Mouse (Mus musculus): ENCODE measurements around the gene Mia3. TPM values are rescaled to one million over a fixed set of nuclear protein-coding genes. Genes with fewer than 3 reads are reported as not detected.
"Not testable (repeated sequence)": the region's sequence is repeated elsewhere in the genome, so short reads cannot be mapped to it uniquely, and the experiment has no call there.

The Mia3 gene
- polyA plus RNA-seq, 1 experiment from 2014 or later: 83.8 TPM

GRCm38 (mm10) chr1:183368601-183369400, 552 bp downstream of the Mia3 start:
- DNase-seq (ENCODE audit: low spot score): no peak

GRCm38 (mm10) chr1:183366361-183366760, 3.0 kb downstream of the Mia3 start:
- WGBS: 90% methylated on average over 5 of the region's 5 CpGs
- Histone ChIP-seq H3K9me3 (replicated peaks) (no peaks in the 10 kb centered on the region), H3K36me3 (peaks cover 41% of the 10 kb centered on the region), H3K4me1 (peaks cover 30% of the 10 kb centered on the region), H3K27ac (replicated peaks) (no peak overlapping the region), H3K4me3 (no peak overlapping the region), H3K27me3 (ENCODE audit: low read depth, poor library complexity, severe bottlenecking) (no peaks in the 10 kb centered on the region)
- DNase-seq (ENCODE audit: low spot score): no peak

More at GRCm38 (mm10) chr1:183368601-183369400, 552 bp downstream of the Mia3 start:
- Histone ChIP-seq H3K36me3 (peaks cover 17% of the 10 kb centered on the region), H3K9me3 (replicated peaks) (no peaks in the 10 kb centered on the region), H3K4me1 (peaks cover 30% of the 10 kb centered on the region), H3K27ac (replicated peaks) (peak overlapping the region; percentile 92), H3K27me3 (ENCODE audit: low read depth, poor library complexity, severe bottlenecking) (no peaks in the 10 kb centered on the region), H3K4me3 (peak overlapping the region; percentile 94)
- 2% methylated on average over 56 of the region's 56 CpGs for WGBS

GRCm38 (mm10) chr1:183363577-183363867, 5.8 kb downstream of the Mia3 start:
- H3K4me1 ChIP-seq: peaks cover 16% of the 10 kb centered on the region
- WGBS: 92% methylated on average over 5 of the region's 5 CpGs
- no peaks in the 10 kb centered on the region for H3K27me3 ChIP-seq (ENCODE audit: low read depth, poor library complexity, severe bottlenecking)
- H3K4me3 ChIP-seq: no peak overlapping the region
- no peak overlapping the region for H3K27ac ChIP-seq (replicated peaks)
- no peaks in the 10 kb centered on the region for H3K9me3 ChIP-seq (replicated peaks)
- DNase-seq (ENCODE audit: low spot score): no peak
- peaks cover 67% of the 10 kb centered on the region for H3K36me3 ChIP-seq

- Histone ChIP-seq H3K27me3 (ENCODE audit: low read depth, poor library complexity, severe bottlenecking) (no peaks in the 10 kb centered on the region), H3K9me3 (replicated peaks) (no peaks in the 10 kb centered on the region), H3K4me3 (no peak overlapping the region), H3K4me1 (peaks cover 10% of the 10 kb centered on the region), H3K36me3 (peaks cover 73% of the 10 kb centered on the region), H3K27ac (replicated peaks) (no peak overlapping the region)
- DNase-seq (ENCODE audit: low spot score): no peak
- 88% methylated on average over 14 of the region's 14 CpGs for WGBS
These were observed 6.4 kb downstream of the Mia3 start for GRCm38 (mm10) chr1:183362729-183363576.

- no peak for DNase-seq (ENCODE audit: low spot score)
- Histone ChIP-seq H3K9me3 (replicated peaks) (no peaks in the 10 kb centered on the region), H3K27ac (replicated peaks) (no peak overlapping the region), H3K27me3 (ENCODE audit: low read depth, poor library complexity, severe bottlenecking) (no peaks in the 10 kb centered on the region), H3K36me3 (peaks cover 79% of the 10 kb centered on the region), H3K4me1 (peaks cover 3% of the 10 kb centered on the region; the same call in 1 of the 2 replicates), H3K4me3 (no peak overlapping the region)
- WGBS: 93% methylated on average over 5 of the region's 5 CpGs
These were observed 7.1 kb downstream of the Mia3 start for GRCm38 (mm10) chr1:183362301-183362700.

- Histone ChIP-seq H3K9me3 (replicated peaks) (no peaks in the 10 kb centered on the region), H3K4me1 (no peaks in the 10 kb centered on the region), H3K4me3 (no peak overlapping the region), H3K36me3 (peaks cover 91% of the 10 kb centered on the region), H3K27me3 (ENCODE audit: low read depth, poor library complexity, severe bottlenecking) (no peaks in the 10 kb centered on the region), H3K27ac (replicated peaks) (no peak overlapping the region)
- DNase-seq (ENCODE audit: low spot score): no peak
- 91% methylated on average over 3 of the region's 3 CpGs for WGBS
These were observed 10.5 kb downstream of the Mia3 start for GRCm38 (mm10) chr1:183358901-183359300.

- Histone ChIP-seq H3K4me3 (no peak overlapping the region), H3K4me1 (peaks cover 14% of the 10 kb centered on the region), H3K9me3 (replicated peaks) (no peaks in the 10 kb centered on the region), H3K36me3 (peaks cover 66% of the 10 kb centered on the region), H3K27ac (replicated peaks) (no peak overlapping the region), H3K27me3 (ENCODE audit: low read depth, poor library complexity, severe bottlenecking) (no peaks in the 10 kb centered on the region)
- DNase-seq (ENCODE audit: low spot score): peak; percentile 22
- 35% methylated on average over 6 of the region's 6 CpGs for WGBS
These were observed 19.5 kb downstream of the Mia3 start for GRCm38 (mm10) chr1:183349840-183350239.

- Histone ChIP-seq H3K27ac (replicated peaks) (peak overlapping the region; percentile 88), H3K4me3 (peak overlapping the region; percentile 82), H3K36me3 (peaks cover 46% of the 10 kb centered on the region), H3K9me3 (replicated peaks) (no peaks in the 10 kb centered on the region), H3K4me1 (peaks cover 17% of the 10 kb centered on the region), H3K27me3 (ENCODE audit: low read depth, poor library complexity, severe bottlenecking) (no peaks in the 10 kb centered on the region)
- 11% methylated on average over 10 of the region's 10 CpGs for whole genome bisulfite sequencing
- no peak for DNase-seq (ENCODE audit: low spot score)
These were observed 23.5 kb downstream of the Mia3 start for GRCm38 (mm10) chr1:183345817-183346195.

GRCm38 (mm10) chr1:183344886-183345816, 24.2 kb downstream of the Mia3 start:
- under 1% methylated on average over 72 of the region's 72 CpGs for WGBS
- H3K4me3 ChIP-seq: peak overlapping the region; percentile 82
- H3K9me3 ChIP-seq (replicated peaks): no peaks in the 10 kb centered on the region
- H3K27ac ChIP-seq (replicated peaks): peak overlapping the region; percentile 88
- H3K27me3 ChIP-seq (ENCODE audit: low read depth, poor library complexity, severe bottlenecking): no peaks in the 10 kb centered on the region
- peaks cover 45% of the 10 kb centered on the region for H3K36me3 ChIP-seq
- DNase-seq (ENCODE audit: low spot score): peak; percentile 89
- peaks cover 17% of the 10 kb centered on the region for H3K4me1 ChIP-seq

- not testable (repeated sequence) for H3K27ac ChIP-seq (replicated peaks); H3K27me3 ChIP-seq (ENCODE audit: low read depth, poor library complexity, severe bottlenecking); H3K4me3 ChIP-seq; H3K9me3 ChIP-seq (replicated peaks); DNase-seq (ENCODE audit: low spot score)
- H3K4me1 ChIP-seq: peaks cover 17% of the 10 kb centered on the region
- 97% methylated on average over 1 of the region's 1 CpGs for WGBS
- peaks cover 46% of the 10 kb centered on the region for H3K36me3 ChIP-seq
These were observed 26.5 kb downstream of the Mia3 start for GRCm38 (mm10) chr1:183342902-183343301.

GRCm38 (mm10) chr1:183327171-183327570, 42.2 kb downstream of the Mia3 start:
- no peaks in the 10 kb centered on the region for H3K4me1 ChIP-seq
- H3K36me3 ChIP-seq: peaks cover 97% of the 10 kb centered on the region
- DNase-seq (ENCODE audit: low spot score): no peak
- no peak overlapping the region for H3K4me3 ChIP-seq
- H3K27ac ChIP-seq (replicated peaks): no peak overlapping the region
- 0 out of 2 replicates have a peak, but pooled peaks cover 5% of the 10 kb centered on the region for H3K9me3 ChIP-seq (replicated peaks)
- 91% methylated on average over 8 of the region's 8 CpGs for WGBS
- no peaks in the 10 kb centered on the region for H3K27me3 ChIP-seq (ENCODE audit: low read depth, poor library complexity, severe bottlenecking)

GRCm38 (mm10) chr1:183324433-183324832, 44.9 kb downstream of the Mia3 start:
- 0 out of 2 replicates have a peak, but pooled peaks cover 5% of the 10 kb centered on the region for H3K9me3 ChIP-seq (replicated peaks)
- H3K27me3 ChIP-seq (ENCODE audit: low read depth, poor library complexity, severe bottlenecking): no peaks in the 10 kb centered on the region
- WGBS: 94% methylated on average over 6 of the region's 6 CpGs
- no peak overlapping the region for H3K27ac ChIP-seq (replicated peaks)
- peaks cover 94% of the 10 kb centered on the region for H3K36me3 ChIP-seq
- H3K4me1 ChIP-seq: no peaks in the 10 kb centered on the region
- no peak for DNase-seq (ENCODE audit: low spot score)
- H3K4me3 ChIP-seq: no peak overlapping the region

Measured in midbrain, embryonic 10.5 days (tissue).